ENCODE assay signal across 9 mouse cellular contexts in genomic region chr7:80171345-80171744, GRCm38 (mm10). TPM values are rescaled to one million over a fixed set of nuclear protein-coding genes. Genes with fewer than 3 reads are reported as not detected.
A peak's percentile ranks its signal among the peaks of the same experiment; 100 is the strongest.
DNase-seq lines count a peak whose midpoint lies in the region; ATAC-seq and TF ChIP-seq lines count a peak whose summit lies in the region.
"Had no signal": no experiment of that assay in that cellular context is flagged by ENCODE, and none has a peak within 500 bp of the region (broad histone marks: within the 10 kb centered on the region; RNA-seq: fewer than 3 reads in every experiment).

No protein-coding gene starts in this region.

- H3K9me3 ChIP-seq in heart, embryonic 10.5 days: no peaks in the 10 kb centered on the region
- no peaks in the 10 kb centered on the region for H3K9me3 ChIP-seq in embryonic facial prominence, embryonic 14.5 days (ENCODE audit: control insufficient read depth, low read length)
- no peaks in the 10 kb centered on the region for H3K9me3 ChIP-seq in hindbrain, postnatal 0 days (ENCODE audit: low read length)
- H3K9me3 ChIP-seq: megakaryocyte, embryonic 14.5 days had no signal

- H3K27me3 ChIP-seq in heart, embryonic 10.5 days (ENCODE audit: insufficient read depth, poor library complexity, severe bottlenecking): peaks cover 11% of the 10 kb centered on the region; the same call in 1 of the 2 replicates
- no peaks in the 10 kb centered on the region for H3K27me3 ChIP-seq in embryonic facial prominence, embryonic 14.5 days (replicated peaks; ENCODE audit: control insufficient read depth, insufficient read depth, low read length)
- no peaks in the 10 kb centered on the region for H3K27me3 ChIP-seq in hindbrain, postnatal 0 days (ENCODE audit: insufficient read depth, low read length)

- peak; percentile 40; the same call in 1 of the 2 replicates for TF ChIP-seq CTCF in hindbrain, postnatal 0 days (IDR thresholded peaks at IDR 0.05; ENCODE audit: low read depth)

- no peak overlapping the region for H3K4me2 ChIP-seq in embryonic facial prominence, embryonic 14.5 days (ENCODE audit: low read depth, low read length)
- H3K4me2 ChIP-seq in hindbrain, postnatal 0 days (ENCODE audit: low read depth, low read length): 0 out of 2 replicates have a peak overlapping the region, but pooled peaks have one; percentile 8

- WGBS in heart, embryonic 10.5 days: 35% methylated on average over 8 of the region's 8 CpGs
- WGBS in embryonic facial prominence, embryonic 14.5 days: 30% methylated on average over 8 of the region's 8 CpGs
- 23% methylated on average over 8 of the region's 8 CpGs for WGBS in hindbrain, postnatal 0 days

- peak overlapping the region; percentile 73 for H3K27ac ChIP-seq in heart, embryonic 10.5 days
- H3K27ac ChIP-seq in embryonic facial prominence, embryonic 14.5 days (replicated peaks; ENCODE audit: low read depth, low read length): peak overlapping the region; percentile 28
- peak overlapping the region; percentile 72 for H3K27ac ChIP-seq in hindbrain, postnatal 0 days

- no peaks in the 10 kb centered on the region for H3K36me3 ChIP-seq in heart, embryonic 10.5 days
- no peaks in the 10 kb centered on the region for H3K36me3 ChIP-seq in embryonic facial prominence, embryonic 14.5 days (ENCODE audit: control insufficient read depth, insufficient read depth, low read length)
- H3K36me3 ChIP-seq in hindbrain, postnatal 0 days (ENCODE audit: insufficient read depth, low read length): no peaks in the 10 kb centered on the region

- ATAC-seq in embryonic facial prominence, embryonic 14.5 days (ENCODE audit: low read depth): peak; percentile 41; the same call in 1 of the 2 replicates
- ATAC-seq in hindbrain, postnatal 0 days: peak; percentile 92
- ATAC-seq in monocyte, adult 5-6 weeks (replicated peaks; ENCODE audit: insufficient number of reproducible peaks, low FRiP score, low TSS enrichment, poor library complexity, severe bottlenecking): no peak

- H3K4me3 ChIP-seq in heart, embryonic 10.5 days: peak overlapping the region; percentile 18
- H3K4me3 ChIP-seq in embryonic facial prominence, embryonic 14.5 days (ENCODE audit: low read depth, low read length): no peak overlapping the region
- H3K4me3 ChIP-seq in hindbrain, postnatal 0 days (ENCODE audit: low read length): no peak overlapping the region
- H3K4me3 ChIP-seq: megakaryocyte, embryonic 14.5 days had no signal

- no peak overlapping the region for H3K9ac ChIP-seq in embryonic facial prominence, embryonic 14.5 days (ENCODE audit: low read depth, low read length)
- peak overlapping the region; percentile 14; the same call in 1 of the 2 replicates for H3K9ac ChIP-seq in hindbrain, postnatal 0 days (replicated peaks; ENCODE audit: low read length)

- peaks cover 24% of the 10 kb centered on the region for H3K4me1 ChIP-seq in heart, embryonic 10.5 days
- H3K4me1 ChIP-seq in embryonic facial prominence, embryonic 14.5 days (ENCODE audit: control insufficient read depth, insufficient read depth, low read length): peaks cover 5% of the 10 kb centered on the region; the same call in 1 of the 2 replicates
- H3K4me1 ChIP-seq in hindbrain, postnatal 0 days (ENCODE audit: insufficient read depth, low read length): no peaks in the 10 kb centered on the region; the same call in 1 of the 2 replicates

- DNase-seq in heart, embryonic 10.5 days (ENCODE audit: low spot score): no peak
- no peak for DNase-seq in heart, adult 9 months (ENCODE audit: low spot score in 2 of 2)
- peak; percentile 81 for DNase-seq in Muller cell, postnatal 12 days (ENCODE audit: inconsistent ontology term)
- peak; percentile 81 for DNase-seq in embryonic facial prominence, embryonic 14.5 days (ENCODE audit: low spot score)
- DNase-seq in hindbrain, postnatal 0 days (ENCODE audit: low spot score): peak; percentile 95
- peak; percentile 28 for DNase-seq in lung, postnatal 36 days
- no peak for DNase-seq in urinary bladder, postnatal 10 days (ENCODE audit: low spot score)

RNA-seq across cellular contexts. Expression of gene Sema4b, which starts 15.3 kb away (rescaled TPM):
- polyA plus RNA-seq in heart, embryonic 10.5 days (2016; fragmentation: Nextera tagmentation; extraction: Ambion mirVana): 7.8 and 8.9 TPM in 2 replicates
- 10.5 and 11.9 TPM in 2 replicates for polyA plus RNA-seq in embryonic facial prominence, embryonic 14.5 days (2014; fragmentation: Nextera tagmentation; extraction: Ambion mirVana)
- total RNA-seq in hindbrain, postnatal 0 days (2014; rRNA removed): 47.5 and 49.5 TPM in 2 replicates
- 26.6 and 28.1 TPM in 2 replicates for polyA plus RNA-seq in hindbrain, postnatal 0 days (2015; fragmentation: Nextera tagmentation; extraction: Ambion mirVana)
- 7.4 to 9.3 TPM (median 9.1 TPM) in 3 replicates for total RNA-seq in monocyte, adult 5-6 weeks (2017)

RNA-seq across cellular contexts. Expression of gene Idh2, which starts 56.2 kb away (rescaled TPM):
- 830 and 1,266 TPM in 2 replicates for polyA plus RNA-seq in heart, embryonic 10.5 days (2016; fragmentation: Nextera tagmentation; extraction: Ambion mirVana)
- 565 and 594 TPM in 2 replicates for polyA plus RNA-seq in embryonic facial prominence, embryonic 14.5 days (2014; fragmentation: Nextera tagmentation; extraction: Ambion mirVana)
- 126 and 161 TPM in 2 replicates for total RNA-seq in hindbrain, postnatal 0 days (2014; rRNA removed)
- 152 and 158 TPM in 2 replicates for polyA plus RNA-seq in hindbrain, postnatal 0 days (2015; fragmentation: Nextera tagmentation; extraction: Ambion mirVana)
- 23.3 to 27.2 TPM (median 24.2 TPM) in 3 replicates for total RNA-seq in monocyte, adult 5-6 weeks (2017)

Comparison
In these comparisons a context has a peak if more than half of its experiments do, and no peak if none do; other contexts are left out.
1. DNase-seq: peak in Muller cell, postnatal 12 days (single experiment), embryonic facial prominence, embryonic 14.5 days (single experiment), hindbrain, postnatal 0 days (single experiment) and lung, postnatal 36 days (single experiment); none in heart, embryonic 10.5 days (single experiment), heart, adult 9 months (0 of 2) and urinary bladder, postnatal 10 days (single experiment).
2. Peak in every context shown above with its lines, with median percentiles within 50 percentile points of each other: H3K27ac ChIP-seq.